Mouse (Mus musculus) lung, embryonic 16.5 days (tissue): ENCODE data around the gene Osbpl6. TPM values are rescaled to one million over a fixed set of nuclear protein-coding genes. Genes with fewer than 3 reads are reported as not detected.
A peak's percentile ranks its signal among the peaks of the same experiment; 100 is the strongest.

Experiments
- ATAC-seq: fragments of 200-750 bp; cut with Nextera tagmentation; 2 replicates; pipeline ENCODE4 v1.8.0; 2017; ENCODE audit warnings: low read depth, mild to moderate bottlenecking, moderate library complexity
- H3K27ac ChIP-seq: fragments of 300-500 bp; sonication (generic); 2 replicates; pipeline ENCODE4 v1.5.1; 2014; ENCODE audit warnings: mild to moderate bottlenecking, control low read depth, low read length
- H3K27me3 ChIP-seq: fragments of 300-500 bp; sonication (generic); 2 replicates; pipeline ENCODE4 v1.6.1; 2014; ENCODE audit warnings: low read depth, low read length, mixed read lengths; ENCODE audit not compliant: control insufficient read depth, insufficient read depth
- H3K36me3 ChIP-seq: fragments of 300-500 bp; sonication (generic); 2 replicates; pipeline ENCODE4 v1.6.1; 2014; ENCODE audit warnings: low read length; ENCODE audit not compliant: control insufficient read depth, insufficient read depth
- H3K4me1 ChIP-seq: fragments of 300-500 bp; sonication (generic); replicated peaks from 2 replicates; pipeline ENCODE4 v1.6.1; 2014; ENCODE audit warnings: low read length, mixed read lengths; ENCODE audit not compliant: control insufficient read depth, insufficient read depth
- H3K4me2 ChIP-seq: fragments of 300-500 bp; sonication (generic); 2 replicates; pipeline ENCODE4 v1.6.1; 2014; ENCODE audit warnings: low read depth, low read length, control low read depth
- H3K4me3 ChIP-seq: fragments of 300-500 bp; sonication (generic); 2 replicates; pipeline ENCODE4 v1.5.1; 2014; ENCODE audit warnings: mild to moderate bottlenecking, low read length, control low read depth
- H3K9ac ChIP-seq: fragments of 300-500 bp; sonication (generic); 2 replicates; pipeline ENCODE4 v1.6.1; 2014; ENCODE audit warnings: low read length, control low read depth
- H3K9me3 ChIP-seq: fragments of 300-500 bp; sonication (generic); 2 replicates; pipeline ENCODE4 v1.6.1; 2016; ENCODE audit warnings: low read length; ENCODE audit not compliant: control insufficient read depth
- WGBS: fragments of 180-500 bp; shearing (Covaris S2); extraction: QIAGEN DNeasy Blood & Tissue Kit; methylation state at CpG from one replicate; pipeline ENCODE4 v1.1.7; 2014; 5-methylcytosine and 5-hydroxymethylcytosine counted together
- microRNA-seq: library from miRNA; unstranded; fragments of <30 nt; microRNA quantifications from one replicate; pipeline ENCODE4, GENCODE M21; 2016
- polyA plus RNA-seq: library from polyadenylated mRNA; unstranded; fragments of >200 nt; fragmentation: Nextera tagmentation; extraction: Ambion mirVana; gene quantifications from 2 replicates; pipeline ENCODE4 v1.2.1, GENCODE M21; 2015

Gene Osbpl6
- polyA plus RNA-seq, 1 experiment from 2014 or later: 20.9 TPM

- peak overlapping the region; percentile 63 for H3K4me2 ChIP-seq
- WGBS: 21% methylated on average over 13 of the region's 13 CpGs
Observed at GRCm38 (mm10) chr2:76648666-76649141, 242.4 kb downstream of the Osbpl6 start.

More at GRCm38 (mm10) chr2:76648666-76649141, 242.4 kb downstream of the Osbpl6 start:
- Histone ChIP-seq H3K4me1 (peaks cover 12% of the 10 kb centered on the region; the same call in 1 of the 2 replicates), H3K27me3 (no peaks in the 10 kb centered on the region), H3K9ac (peak overlapping the region; percentile 68), H3K9me3 (no peaks in the 10 kb centered on the region), H3K27ac (peak overlapping the region; percentile 88), H3K36me3 (no peaks in the 10 kb centered on the region), H3K4me3 (peak overlapping the region; percentile 86)
- peak; percentile 34 for ATAC-seq

Small RNA genes within 50 kb of the gene (microRNA-seq; reads per million reads assigned to microRNA genes)
- gene Gm23164: not detected

Other genes with a start within 250 kb of the Osbpl6 start
- 0.09 and 0.13 TPM in 2 replicates for gene Pde11a, start 67.7 kb upstream of the Osbpl6 start, polyA plus RNA-seq
- gene Cyct, start 46.1 kb upstream of the Osbpl6 start, polyA plus RNA-seq: not detected in 2 replicates
- 14.2 and 18.8 TPM in 2 replicates for gene Rbm45, start 36.5 kb upstream of the Osbpl6 start, polyA plus RNA-seq
- 63.9 and 67.5 TPM in 2 replicates for gene Prkra, start 241.5 kb downstream of the Osbpl6 start, polyA plus RNA-seq
- gene Pjvk, start 242.0 kb downstream of the Osbpl6 start, polyA plus RNA-seq: 0.23 and 0.63 TPM in 2 replicates